11 mouse cellular contexts compared by ENCODE assay signal in the genomic region with DNA sequence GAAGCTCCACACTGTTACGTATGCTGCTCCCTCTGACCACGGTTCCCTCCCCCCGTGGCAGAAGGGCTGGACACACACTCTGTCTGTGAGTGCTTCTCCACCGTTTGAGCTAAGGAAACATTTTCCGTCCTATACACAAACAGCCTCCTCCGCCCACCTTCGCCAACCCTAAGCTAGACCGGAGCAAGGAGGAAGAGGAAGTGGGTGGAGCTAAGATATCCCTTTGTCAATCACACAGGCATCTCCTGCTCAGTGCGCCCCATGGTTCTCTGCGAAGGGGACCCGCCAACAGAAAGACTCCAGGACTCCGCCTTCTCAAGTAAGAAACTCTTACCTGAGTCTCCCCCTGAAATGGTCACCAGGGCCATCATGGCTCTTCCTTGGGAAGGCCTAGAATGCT.
A peak's percentile ranks its signal among the peaks of the same experiment; 100 is the strongest.
DNase-seq lines count a peak whose midpoint lies in the region; ATAC-seq lines count a peak whose summit lies in the region.
"Had no signal": no experiment of that assay in that cellular context is flagged by ENCODE, and none has a peak within 500 bp of the region (broad histone marks: within the 10 kb centered on the region; RNA-seq: fewer than 3 reads in every experiment).

No protein-coding gene starts in this region.

- no peak for DNase-seq in midbrain, embryonic 11.5 days (ENCODE audit: low spot score, missing footprints)
- DNase-seq in thymus, postnatal 14 days: peak; percentile 75
- DNase-seq in urinary bladder, adult 2 months (ENCODE audit: low spot score): no peak
- no peak for DNase-seq in forebrain, embryonic 11.5 days (ENCODE audit: low spot score)
- DNase-seq: cerebellum, postnatal 36 days; right cerebral cortex, postnatal 14 days had no signal

- H3K4me1 ChIP-seq in forebrain, embryonic 13.5 days: peaks cover 10% of the 10 kb centered on the region
- H3K4me1 ChIP-seq in forebrain, embryonic 16.5 days (replicated peaks; ENCODE audit: control insufficient read depth, insufficient read depth, low read length): no peaks in the 10 kb centered on the region
- H3K4me1 ChIP-seq in midbrain, embryonic 13.5 days (replicated peaks): peaks cover 18% of the 10 kb centered on the region
- H3K4me1 ChIP-seq in midbrain, embryonic 11.5 days (ENCODE audit: control insufficient read depth, insufficient read depth, low read length): peaks cover 3% of the 10 kb centered on the region; the same call in 1 of the 2 replicates
- H3K4me1 ChIP-seq in liver, embryonic 12.5 days: 0 out of 2 replicates have a peak, but pooled peaks cover 8% of the 10 kb centered on the region
- H3K4me1 ChIP-seq in forebrain, embryonic 11.5 days (replicated peaks; ENCODE audit: control insufficient read depth, insufficient read depth, low read length): peaks cover 5% of the 10 kb centered on the region; the same call in 1 of the 2 replicates

- 0 out of 2 replicates have a peak, but pooled peaks have one; percentile 23 for ATAC-seq in forebrain, embryonic 13.5 days
- no peak for ATAC-seq in forebrain, embryonic 16.5 days
- peak; percentile 7; the same call in 1 of the 2 replicates for ATAC-seq in midbrain, embryonic 13.5 days
- ATAC-seq in midbrain, embryonic 11.5 days (ENCODE audit: low FRiP score): no peak
- peak; percentile 60 for ATAC-seq in liver, embryonic 12.5 days
- ATAC-seq in forebrain, embryonic 11.5 days (replicated peaks; ENCODE audit: low FRiP score): no peak

- 87% methylated on average over 12 of the region's 12 CpGs for WGBS in forebrain, embryonic 13.5 days
- 87% methylated on average over 12 of the region's 12 CpGs for WGBS in forebrain, embryonic 16.5 days
- 92% methylated on average over 12 of the region's 12 CpGs for WGBS in midbrain, embryonic 13.5 days
- whole genome bisulfite sequencing in midbrain, embryonic 11.5 days: 86% methylated on average over 12 of the region's 12 CpGs
- WGBS in liver, embryonic 12.5 days (ENCODE audit: insufficient replicate concordance): 20% methylated on average over 12 of the region's 12 CpGs
- 89% methylated on average over 12 of the region's 12 CpGs for WGBS in forebrain, embryonic 11.5 days

- no peaks in the 10 kb centered on the region for H3K27me3 ChIP-seq in forebrain, embryonic 13.5 days
- H3K27me3 ChIP-seq in forebrain, embryonic 16.5 days (replicated peaks; ENCODE audit: control insufficient read depth, insufficient read depth, low read length): no peaks in the 10 kb centered on the region
- no peaks in the 10 kb centered on the region for H3K27me3 ChIP-seq in midbrain, embryonic 13.5 days
- H3K27me3 ChIP-seq in midbrain, embryonic 11.5 days (ENCODE audit: control insufficient read depth, insufficient read depth, low read length): no peaks in the 10 kb centered on the region
- no peaks in the 10 kb centered on the region for H3K27me3 ChIP-seq in liver, embryonic 12.5 days (replicated peaks)
- H3K27me3 ChIP-seq in forebrain, embryonic 11.5 days (ENCODE audit: control insufficient read depth, insufficient read depth, low read length): no peaks in the 10 kb centered on the region
- H3K27me3 ChIP-seq: lung, embryonic 15.5 days had no signal

- H3K4me2 ChIP-seq in forebrain, embryonic 13.5 days: no peak overlapping the region
- H3K4me2 ChIP-seq in forebrain, embryonic 16.5 days (ENCODE audit: low read length): no peak overlapping the region
- H3K4me2 ChIP-seq in midbrain, embryonic 13.5 days (replicated peaks): no peak overlapping the region
- no peak overlapping the region for H3K4me2 ChIP-seq in midbrain, embryonic 11.5 days
- H3K4me2 ChIP-seq in liver, embryonic 12.5 days: peak overlapping the region; percentile 19
- no peak overlapping the region for H3K4me2 ChIP-seq in forebrain, embryonic 11.5 days (ENCODE audit: low read depth, low read length, severe bottlenecking)
- H3K4me2 ChIP-seq: lung, embryonic 15.5 days had no signal

- H3K9ac ChIP-seq in forebrain, embryonic 13.5 days: no peak overlapping the region
- H3K9ac ChIP-seq in forebrain, embryonic 16.5 days (replicated peaks; ENCODE audit: low read depth, low read length): no peak overlapping the region
- no peak overlapping the region for H3K9ac ChIP-seq in midbrain, embryonic 13.5 days (replicated peaks)
- H3K9ac ChIP-seq in midbrain, embryonic 11.5 days (ENCODE audit: low read length): no peak overlapping the region
- no peak overlapping the region for H3K9ac ChIP-seq in liver, embryonic 12.5 days
- H3K9ac ChIP-seq in forebrain, embryonic 11.5 days (ENCODE audit: low read length): no peak overlapping the region
- H3K9ac ChIP-seq: lung, embryonic 15.5 days had no signal

- no peak overlapping the region for H3K4me3 ChIP-seq in forebrain, embryonic 13.5 days
- H3K4me3 ChIP-seq in forebrain, embryonic 16.5 days (replicated peaks; ENCODE audit: low read length): no peak overlapping the region
- H3K4me3 ChIP-seq in midbrain, embryonic 13.5 days (replicated peaks): no peak overlapping the region
- no peak overlapping the region for H3K4me3 ChIP-seq in midbrain, embryonic 11.5 days (ENCODE audit: low read depth, low read length)
- H3K4me3 ChIP-seq in liver, embryonic 12.5 days: no peak overlapping the region
- no peak overlapping the region for H3K4me3 ChIP-seq in forebrain, embryonic 11.5 days (ENCODE audit: low read depth, low read length)
- H3K4me3 ChIP-seq: lung, embryonic 15.5 days had no signal

- no peaks in the 10 kb centered on the region for H3K36me3 ChIP-seq in forebrain, embryonic 13.5 days (ENCODE audit: poor library complexity, severe bottlenecking)
- no peaks in the 10 kb centered on the region for H3K36me3 ChIP-seq in forebrain, embryonic 16.5 days (ENCODE audit: control insufficient read depth, insufficient read depth)
- H3K36me3 ChIP-seq in midbrain, embryonic 13.5 days: no peaks in the 10 kb centered on the region
- no peaks in the 10 kb centered on the region for H3K36me3 ChIP-seq in midbrain, embryonic 11.5 days (ENCODE audit: control insufficient read depth, insufficient read depth, low read length)
- H3K36me3 ChIP-seq in liver, embryonic 12.5 days: no peaks in the 10 kb centered on the region
- H3K36me3 ChIP-seq in forebrain, embryonic 11.5 days (ENCODE audit: control insufficient read depth, insufficient read depth, low read length): no peaks in the 10 kb centered on the region
- H3K36me3 ChIP-seq: lung, embryonic 15.5 days had no signal

- no peaks in the 10 kb centered on the region for H3K9me3 ChIP-seq in forebrain, embryonic 13.5 days (replicated peaks)
- H3K9me3 ChIP-seq in forebrain, embryonic 16.5 days (ENCODE audit: control insufficient read depth, low read length): no peaks in the 10 kb centered on the region
- no peaks in the 10 kb centered on the region for H3K9me3 ChIP-seq in midbrain, embryonic 13.5 days
- no peaks in the 10 kb centered on the region for H3K9me3 ChIP-seq in midbrain, embryonic 11.5 days (ENCODE audit: control insufficient read depth, low read length)
- no peaks in the 10 kb centered on the region for H3K9me3 ChIP-seq in liver, embryonic 12.5 days (replicated peaks)
- H3K9me3 ChIP-seq in forebrain, embryonic 11.5 days (ENCODE audit: control insufficient read depth, low read length): no peaks in the 10 kb centered on the region
- H3K9me3 ChIP-seq: lung, embryonic 15.5 days had no signal

- no peak overlapping the region for H3K27ac ChIP-seq in forebrain, embryonic 13.5 days
- H3K27ac ChIP-seq in forebrain, embryonic 16.5 days (ENCODE audit: low read length): no peak overlapping the region
- no peak overlapping the region for H3K27ac ChIP-seq in midbrain, embryonic 13.5 days
- H3K27ac ChIP-seq in midbrain, embryonic 11.5 days (ENCODE audit: low read depth, low read length): no peak overlapping the region
- no peak overlapping the region for H3K27ac ChIP-seq in liver, embryonic 12.5 days
- no peak overlapping the region for H3K27ac ChIP-seq in forebrain, embryonic 11.5 days (ENCODE audit: low read depth, low read length)
- H3K27ac ChIP-seq: lung, embryonic 15.5 days had no signal

Comparison
In these comparisons a context has a peak if more than half of its experiments do, and no peak if none do; other contexts are left out.
1. ATAC-seq: peak in forebrain, embryonic 13.5 days (single experiment), midbrain, embryonic 13.5 days (single experiment) and liver, embryonic 12.5 days (single experiment); none in forebrain, embryonic 16.5 days (single experiment), midbrain, embryonic 11.5 days (single experiment) and forebrain, embryonic 11.5 days (single experiment).